Mouse (Mus musculus): Measurements from ENCODE around the gene Olfr1440. TPM values are rescaled to one million over a fixed set of nuclear protein-coding genes. Genes with fewer than 3 reads are reported as not detected.
A peak's percentile ranks its signal among the peaks of the same experiment; 100 is the strongest.

The Olfr1440 gene
- not detected in 2 replicates for total RNA-seq (2021)
- long read RNA-seq, result 0 reads

DNA sequence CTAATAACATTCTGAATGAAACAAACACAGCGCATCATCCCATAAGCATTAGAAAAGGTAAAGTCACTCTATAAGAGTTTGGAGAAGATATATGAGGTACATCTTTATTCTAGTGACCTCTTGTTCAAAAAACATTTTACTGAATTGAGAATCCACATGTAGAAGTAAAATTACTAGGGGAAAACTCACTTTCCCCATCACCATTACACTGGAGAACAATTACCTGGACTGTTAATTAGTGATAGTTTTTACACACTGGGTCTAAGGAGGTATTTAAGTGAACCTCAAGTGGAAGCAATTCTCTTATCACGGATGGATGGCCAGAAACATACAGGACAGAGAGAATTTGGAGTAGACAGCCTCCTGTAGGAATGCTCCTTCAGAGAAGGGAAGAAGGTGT is at the start of gene Olfr1440:
Gene Olfr1440 (plus strand): TSS at position 301 of the 400 bp plus-strand sequence.
- DNase-seq, result no peak

- no peak for DNase-seq
These were observed 14.1 kb upstream of the Olfr1440 start for GRCm38 (mm10) chr19:12373004-12373403.

- peak; percentile 1 for DNase-seq
These were observed 12.5 kb upstream of the Olfr1440 start for GRCm38 (mm10) chr19:12374465-12375025.

GRCm38 (mm10) chr19:12413737-12414136 is 26.7 kb downstream of the Olfr1440 start:
- DNase-seq, result no peak

DNA sequence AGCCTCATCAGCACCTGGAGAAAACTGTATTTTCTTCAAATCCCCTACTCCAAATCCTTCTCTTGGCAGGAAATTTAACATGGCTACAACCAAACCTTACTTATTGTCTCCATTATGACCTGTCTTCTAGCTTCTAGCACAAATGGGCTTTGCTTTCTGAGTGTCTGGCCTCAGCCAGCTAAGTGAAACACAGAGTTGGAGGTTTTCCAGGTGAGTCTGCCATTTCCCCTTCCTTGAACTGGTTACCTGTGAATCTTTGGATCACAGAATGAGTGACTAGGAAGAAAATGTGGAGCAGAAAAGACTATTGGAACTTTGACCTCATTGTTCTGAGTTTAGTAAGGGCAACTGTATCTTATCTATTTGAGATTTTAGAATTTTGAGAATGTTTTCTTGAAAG is 30.3 kb downstream of the Olfr1440 start, which contains the start of gene Olfr1441:
Gene Olfr1441 (plus strand): TSS at position 73 of the 400 bp plus-strand sequence.
- DNase-seq, result no peak

DNA sequence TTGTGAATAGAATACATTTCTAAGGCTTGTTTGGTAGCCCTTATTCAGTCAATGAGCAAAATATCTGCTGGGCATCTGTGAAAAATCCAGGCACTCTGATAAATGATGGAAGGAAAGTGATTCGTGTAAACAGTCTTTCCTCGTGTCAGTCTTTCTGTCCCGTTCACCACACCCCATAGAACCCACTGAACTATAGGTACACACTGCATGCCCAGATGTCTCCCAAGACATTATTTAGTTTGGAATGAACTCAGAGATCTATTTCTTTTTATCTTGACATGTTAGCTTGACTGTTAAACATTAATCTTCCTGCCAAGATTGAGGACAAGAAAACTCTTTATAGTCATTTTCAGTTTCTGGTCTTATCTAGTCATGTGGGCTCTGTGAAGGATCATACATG is 31.2 kb downstream of the Olfr1440 start:
- DNase-seq, result no peak

DNA sequence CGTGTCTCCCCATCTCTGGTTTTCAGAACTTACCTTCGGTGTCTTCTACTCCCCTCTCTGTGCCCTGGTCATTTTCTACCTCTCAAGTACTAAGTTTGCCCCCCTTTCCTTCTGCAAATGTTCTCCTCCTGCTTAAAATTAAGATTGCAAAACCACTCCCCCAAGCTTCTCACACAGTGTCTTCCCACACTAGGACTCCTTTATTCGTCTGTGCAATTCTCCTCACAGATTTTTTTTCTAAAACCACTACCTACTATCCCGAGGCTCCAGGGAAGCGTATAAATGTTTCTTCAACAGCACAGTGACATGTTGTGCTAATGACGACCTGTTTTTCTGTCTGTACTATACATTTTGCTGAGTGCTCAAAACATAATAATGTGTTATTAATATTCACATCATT is 33.5 kb downstream of the Olfr1440 start:
- DNase-seq, result no peak

- no peak for DNase-seq
These were observed 34.6 kb downstream of the Olfr1440 start for GRCm38 (mm10) chr19:12421680-12422079.

- DNase-seq, result no peak
These were observed 40.0 kb downstream of the Olfr1440 start for GRCm38 (mm10) chr19:12427101-12427500.

DNA sequence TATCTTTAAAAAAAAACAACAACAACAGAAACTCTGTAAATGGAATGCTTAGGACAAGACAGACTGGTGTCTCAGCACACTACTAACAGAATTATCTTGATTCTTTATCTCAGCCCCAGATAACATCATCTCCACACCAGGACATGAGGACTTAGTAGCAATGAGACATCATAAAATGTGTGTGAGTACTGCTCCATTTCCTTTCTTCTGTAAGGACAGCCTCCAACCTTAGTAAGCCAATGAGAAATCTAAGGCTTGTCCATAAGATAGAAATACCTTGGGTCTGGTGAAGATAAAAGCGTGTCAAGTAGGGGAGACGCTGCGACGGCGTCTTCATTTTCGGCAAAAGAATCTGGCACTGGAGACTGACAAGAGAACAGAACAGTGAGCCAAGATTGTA is 40.5 kb downstream of the Olfr1440 start, which contains the start of gene Pfpl:
Gene Pfpl (plus strand): TSS at position 301 of the 400 bp plus-strand sequence.
- no peak for DNase-seq

DNA sequence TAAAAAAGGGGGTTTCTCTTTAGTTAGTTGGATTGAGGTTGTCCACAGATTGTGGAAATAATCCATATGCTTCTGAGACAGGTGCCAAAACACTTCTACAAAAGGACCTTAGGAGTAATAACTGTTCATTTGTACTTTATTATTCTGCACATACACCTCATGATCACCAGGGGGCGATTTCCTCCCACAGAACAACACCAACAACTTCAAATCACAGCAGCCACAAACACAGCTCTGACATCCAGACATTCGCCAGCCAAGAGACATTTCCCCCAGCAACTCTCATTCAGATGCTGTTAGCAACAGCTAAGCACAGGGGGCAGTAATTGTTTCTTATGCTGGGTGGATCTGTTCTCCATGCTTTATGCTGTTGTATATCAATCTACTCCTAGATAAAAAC is 46.0 kb downstream of the Olfr1440 start:
- DNase-seq, result peak; percentile 5

GRCm38 (mm10) chr19:12435011-12435416 is 47.9 kb downstream of the Olfr1440 start:
- no peak for DNase-seq

DNA sequence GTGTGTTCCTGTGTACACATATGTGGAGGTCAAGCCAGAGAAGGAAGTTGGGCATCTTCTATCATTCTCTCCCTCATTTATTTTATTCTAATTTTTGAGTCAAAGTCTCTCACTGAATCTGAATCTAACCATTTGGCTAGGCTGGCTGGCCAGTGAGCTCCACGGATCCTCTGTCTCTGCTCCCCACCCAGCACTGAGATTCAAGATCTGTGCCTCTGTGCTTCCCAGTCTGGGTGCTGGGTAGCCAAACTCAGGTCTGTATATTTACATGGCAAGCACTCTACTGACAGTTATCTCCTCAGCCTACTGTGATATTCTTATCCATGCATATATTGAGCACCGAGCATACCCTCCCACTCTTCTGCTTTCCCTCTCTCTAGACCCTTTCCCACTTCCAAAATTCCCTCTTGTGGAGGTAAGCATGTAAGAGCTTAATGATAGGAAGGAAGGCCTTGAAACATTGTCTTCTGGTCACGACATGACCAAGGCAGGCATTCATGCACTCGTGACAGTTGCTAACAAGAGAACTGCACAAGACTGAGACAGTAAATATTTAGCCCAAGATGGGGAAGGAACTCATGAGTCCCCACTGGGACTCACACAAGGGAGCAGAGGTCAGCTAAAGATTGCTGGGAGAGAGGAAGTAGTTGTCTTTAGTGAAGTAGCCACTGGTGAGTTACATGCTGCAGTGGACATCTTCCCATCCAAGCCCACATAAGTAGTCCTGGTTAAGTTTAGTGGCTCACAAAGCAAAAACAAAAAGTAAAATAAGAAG is 48.9 kb downstream of the Olfr1440 start:
- no peak for DNase-seq

DNA sequence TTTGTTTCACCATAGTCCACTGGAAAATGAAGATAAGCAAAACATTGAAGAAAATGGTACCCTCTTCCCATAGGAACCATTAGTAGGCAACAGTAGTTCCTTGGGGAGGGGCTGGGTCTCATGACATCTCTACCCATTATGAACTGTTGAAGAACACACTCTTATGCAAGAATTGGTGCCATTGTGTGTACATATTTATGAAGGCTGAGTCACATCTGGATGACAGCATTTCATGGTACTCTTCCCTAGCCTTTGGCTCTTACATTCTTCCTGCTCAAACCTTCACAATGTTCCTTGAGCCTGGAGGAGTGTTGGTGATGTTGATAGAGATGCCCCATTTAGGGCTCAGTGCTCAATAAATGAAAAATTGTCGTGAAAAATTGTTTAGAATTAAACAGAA is 52.5 kb downstream of the Olfr1440 start:
- no peak for DNase-seq

GRCm38 (mm10) chr19:12440103-12440725 is 53.1 kb downstream of the Olfr1440 start:
- no peak for DNase-seq

- DNase-seq, result no peak
These were observed 55.5 kb downstream of the Olfr1440 start for GRCm38 (mm10) chr19:12442560-12442959.

- DNase-seq, result no peak
These were observed 57.9 kb downstream of the Olfr1440 start for GRCm38 (mm10) chr19:12445014-12445413.

Other genes with a start within 250 kb of the Olfr1440 start
- not detected in 2 replicates for gene Olfr1555-ps1, start 217.2 kb upstream of the Olfr1440 start, total RNA-seq (2021)
- not detected in 2 replicates for gene Olfr1431, start 186.6 kb upstream of the Olfr1440 start, total RNA-seq (2021)
- gene Olfr1432, start 154.7 kb upstream of the Olfr1440 start, total RNA-seq (2021), result not detected in 2 replicates
- not detected in 2 replicates for gene Olfr262, start 145.6 kb upstream of the Olfr1440 start, total RNA-seq (2021)
- not detected in 2 replicates for gene Olfr235, start 126.2 kb upstream of the Olfr1440 start, total RNA-seq (2021)
- gene Olfr1434, start 107.4 kb upstream of the Olfr1440 start, total RNA-seq (2021), result not detected in 2 replicates
- gene Olfr1436, start 88.1 kb upstream of the Olfr1440 start, total RNA-seq (2021), result not detected in 2 replicates
- not detected in 2 replicates for gene Olfr1437, start 62.2 kb upstream of the Olfr1440 start, total RNA-seq (2021)
- gene Olfr1438-ps1, start 51.4 kb upstream of the Olfr1440 start, total RNA-seq (2021), result not detected in 2 replicates
- not detected in 2 replicates for gene Olfr1441, start 30.2 kb downstream of the Olfr1440 start, total RNA-seq (2021)
- gene Pfpl, start 40.6 kb downstream of the Olfr1440 start, total RNA-seq (2021), result not detected in 2 replicates
- 12.4 and 16.5 TPM in 2 replicates for gene Mpeg1, start 73.5 kb downstream of the Olfr1440 start, total RNA-seq (2021)
- gene Dtx4, start 114.2 kb downstream of the Olfr1440 start, total RNA-seq (2021), result 14.9 and 15.1 TPM in 2 replicates
- gene Fam111a, start 158.5 kb downstream of the Olfr1440 start, total RNA-seq (2021), result 6.3 and 6.7 TPM in 2 replicates
- gene Gm4952, start 212.7 kb downstream of the Olfr1440 start, total RNA-seq (2021), result 1.3 TPM in 1 of 2 replicates, not detected in the other
- gene Glyat, start 246.0 kb downstream of the Olfr1440 start, total RNA-seq (2021), result not detected in 2 replicates